Mouse (Mus musculus) lung, postnatal 0 days (tissue): ENCODE results near the gene Rnf123.

Experiments
- CTCF ChIP-seq: IDR thresholded peaks from 2 replicates; pipeline ENCODE4 v1.5.1; 2016; ENCODE audit warnings: antibody characterized with exemption, mild to moderate bottlenecking
- EP300 ChIP-seq: IDR thresholded peaks from 2 replicates; pipeline ENCODE4 v1.6.1; 2016; ENCODE audit warnings: antibody characterized with exemption, mild to moderate bottlenecking, control low read depth

DNA sequence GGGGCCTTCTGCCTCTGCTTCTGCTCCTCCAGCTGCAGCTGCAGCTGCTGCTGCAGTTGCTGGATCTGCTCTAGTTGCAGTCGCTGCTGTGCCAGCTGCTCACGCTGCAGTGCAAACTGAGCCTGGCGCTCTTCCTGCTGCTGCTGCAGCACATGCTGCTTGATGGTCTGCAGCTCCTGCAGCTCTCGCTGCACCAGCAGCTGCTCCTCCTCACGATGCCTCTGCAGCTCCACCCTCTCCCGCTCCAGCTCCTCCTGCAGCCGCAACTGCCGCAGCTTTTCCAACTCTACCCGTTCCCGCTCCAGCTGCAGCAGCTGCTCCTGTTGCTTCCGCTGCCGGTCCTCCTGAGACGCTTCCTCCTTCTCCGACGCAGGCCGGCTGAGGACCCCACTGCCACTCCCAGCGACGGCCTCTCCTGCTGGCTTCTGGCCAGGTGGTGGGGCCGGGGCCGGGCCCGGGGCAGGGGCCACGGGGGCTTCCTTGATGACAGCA is 28.0 kb upstream of the Rnf123 start:
- TF ChIP-seq EP300 (no peak), CTCF (no peak)
